Mouse (Mus musculus) lung, embryonic 14.5 days (tissue): ENCODE measurements around the gene Mapk8ip3. TPM values are rescaled to one million over a fixed set of nuclear protein-coding genes. Genes with fewer than 3 reads are reported as not detected.

Experiments
- ATAC-seq: fragments of 200-750 bp; cut with Nextera tagmentation; 2 replicates; pipeline ENCODE4 v1.8.0; 2017; ENCODE audit warnings: mild to moderate bottlenecking, moderate TSS enrichment, moderate library complexity; ENCODE audit not compliant: insufficient read depth
- DNase-seq: peaks from one replicate; pipeline ENCODE4 v3.0.0-alpha.2; 2015
- H3K27ac ChIP-seq: fragments of 300-500 bp; sonication (generic); 2 replicates; pipeline ENCODE4 v1.5.1; 2014; ENCODE audit warnings: low read depth, mild to moderate bottlenecking, moderate library complexity
- H3K27me3 ChIP-seq: fragments of 300-500 bp; sonication (generic); 2 replicates; pipeline ENCODE4 v1.6.1; 2014; ENCODE audit warnings: low read length, control low read depth; ENCODE audit not compliant: insufficient read depth
- H3K36me3 ChIP-seq: fragments of 300-500 bp; sonication (generic); 2 replicates; pipeline ENCODE4 v1.6.1; 2014; ENCODE audit warnings: control low read depth; ENCODE audit not compliant: insufficient read depth
- H3K4me1 ChIP-seq: fragments of 300-500 bp; sonication (generic); 2 replicates; pipeline ENCODE4 v1.6.1; 2014; ENCODE audit warnings: antibody characterized with exemption, control low read depth; ENCODE audit not compliant: insufficient read depth
- H3K4me2 ChIP-seq: fragments of 300-500 bp; sonication (generic); 2 replicates; pipeline ENCODE4 v1.6.1; 2014; ENCODE audit warnings: mild to moderate bottlenecking
- H3K4me3 ChIP-seq: fragments of 300-500 bp; sonication (generic); 2 replicates; pipeline ENCODE4 v1.5.1; 2014; ENCODE audit warnings: low read depth, low read length
- H3K9ac ChIP-seq: fragments of 300-500 bp; sonication (generic); 2 replicates; pipeline ENCODE4 v1.6.1; 2014
- H3K9me3 ChIP-seq: fragments of 300-500 bp; sonication (generic); 2 replicates; pipeline ENCODE4 v1.6.1; 2016; ENCODE audit warnings: low read depth, low read length, control low read depth
- CTCF ChIP-seq: IDR thresholded peaks from 2 replicates; pipeline ENCODE4 v1.5.1; 2016; ENCODE audit warnings: antibody characterized with exemption, low read depth
- WGBS: fragments of 180-500 bp; shearing (Covaris S2); extraction: QIAGEN DNeasy Blood & Tissue Kit; methylation state at CpG from one replicate; pipeline ENCODE4 v1.1.7; 2014; 5-methylcytosine and 5-hydroxymethylcytosine counted together
- polyA plus RNA-seq: library from polyadenylated mRNA; unstranded; fragments of >200 nt; fragmentation: Nextera tagmentation; extraction: Ambion mirVana; gene quantifications from 2 replicates; pipeline ENCODE4 v1.2.1, GENCODE M21; 2014

Mapk8ip3 gene
- polyA plus RNA-seq, 1 experiment from 2014 or later: 34.2 TPM

GRCm38 (mm10) chr17:24933163-24933562 lies 3.6 kb downstream of the Mapk8ip3 start:
- H3K4me3 ChIP-seq: no peak overlapping the region
- no peak for DNase-seq
- peaks cover 5% of the 10 kb centered on the region; the same call in 1 of the 2 replicates for H3K4me1 ChIP-seq
- H3K9me3 ChIP-seq: no peaks in the 10 kb centered on the region
- H3K36me3 ChIP-seq: peaks cover 4% of the 10 kb centered on the region; the same call in 1 of the 2 replicates
- 72% methylated on average over 4 of the region's 4 CpGs for WGBS
- H3K27me3 ChIP-seq: no peaks in the 10 kb centered on the region
- no peak overlapping the region for H3K9ac ChIP-seq
- ATAC-seq: no peak
- H3K4me2 ChIP-seq: no peak overlapping the region
- H3K27ac ChIP-seq: no peak overlapping the region
- no peak for TF ChIP-seq CTCF

- Histone ChIP-seq H3K4me1 (peaks cover 5% of the 10 kb centered on the region; the same call in 1 of the 2 replicates), H3K4me3 (no peak overlapping the region), H3K9ac (no peak overlapping the region), H3K36me3 (peaks cover 11% of the 10 kb centered on the region), H3K27me3 (no peaks in the 10 kb centered on the region), H3K27ac (no peak overlapping the region), H3K4me2 (no peak overlapping the region), H3K9me3 (no peaks in the 10 kb centered on the region)
- DNase-seq: no peak
- no peak for TF ChIP-seq CTCF
- no peak for ATAC-seq
- WGBS: 85% methylated on average over 4 of the region's 4 CpGs
Observed at GRCm38 (mm10) chr17:24932431-24932830, 4.3 kb downstream of the Mapk8ip3 start.

- no peak overlapping the region for H3K4me3 ChIP-seq
- H3K36me3 ChIP-seq: peaks cover 39% of the 10 kb centered on the region
- no peak overlapping the region for H3K4me2 ChIP-seq
- no peak for ATAC-seq
- no peaks in the 10 kb centered on the region for H3K9me3 ChIP-seq
- H3K9ac ChIP-seq: no peak overlapping the region
- H3K4me1 ChIP-seq: no peaks in the 10 kb centered on the region
- H3K27ac ChIP-seq: no peak overlapping the region
- no peak for DNase-seq
- no peak for TF ChIP-seq CTCF
- WGBS: 91% methylated on average over 1 of the region's 1 CpGs
- no peaks in the 10 kb centered on the region for H3K27me3 ChIP-seq
Observed at GRCm38 (mm10) chr17:24929506-24929905, 7.3 kb downstream of the Mapk8ip3 start.

- ATAC-seq: no peak
- no peaks in the 10 kb centered on the region for H3K27me3 ChIP-seq
- H3K9ac ChIP-seq: no peak overlapping the region
- no peak for TF ChIP-seq CTCF
- H3K36me3 ChIP-seq: peaks cover 94% of the 10 kb centered on the region
- H3K4me1 ChIP-seq: no peaks in the 10 kb centered on the region
- WGBS: 87% methylated on average over 1 of the region's 1 CpGs
- no peak overlapping the region for H3K27ac ChIP-seq
- no peak for DNase-seq
- no peak overlapping the region for H3K4me3 ChIP-seq
- H3K9me3 ChIP-seq: no peaks in the 10 kb centered on the region
- H3K4me2 ChIP-seq: no peak overlapping the region
Observed at GRCm38 (mm10) chr17:24923246-24923645, 13.5 kb downstream of the Mapk8ip3 start.

- Histone ChIP-seq H3K9me3 (no peaks in the 10 kb centered on the region), H3K4me2 (no peak overlapping the region), H3K27ac (no peak overlapping the region), H3K4me3 (no peak overlapping the region), H3K27me3 (no peaks in the 10 kb centered on the region), H3K9ac (no peak overlapping the region), H3K36me3 (peaks cover 98% of the 10 kb centered on the region), H3K4me1 (no peaks in the 10 kb centered on the region)
- TF ChIP-seq CTCF: no peak
- no peak for DNase-seq
- no peak for ATAC-seq
Observed at GRCm38 (mm10) chr17:24913984-24914383, 22.8 kb downstream of the Mapk8ip3 start.

- WGBS: 92% methylated on average over 2 of the region's 2 CpGs
- Histone ChIP-seq H3K4me2 (no peak overlapping the region), H3K9ac (no peak overlapping the region), H3K36me3 (peaks cover 99% of the 10 kb centered on the region), H3K27ac (no peak overlapping the region), H3K4me1 (no peaks in the 10 kb centered on the region), H3K27me3 (no peaks in the 10 kb centered on the region), H3K9me3 (no peaks in the 10 kb centered on the region), H3K4me3 (no peak overlapping the region)
- DNase-seq (no peak), ATAC-seq (no peak)
- TF ChIP-seq CTCF: no peak
Observed at GRCm38 (mm10) chr17:24907591-24907990, 29.2 kb downstream of the Mapk8ip3 start.

- Histone ChIP-seq H3K27ac (no peak overlapping the region; the same call in 1 of the 2 replicates), H3K4me2 (no peak overlapping the region), H3K4me1 (no peaks in the 10 kb centered on the region), H3K9ac (no peak overlapping the region), H3K27me3 (no peaks in the 10 kb centered on the region), H3K4me3 (no peak overlapping the region), H3K9me3 (no peaks in the 10 kb centered on the region), H3K36me3 (peaks cover 100% of the 10 kb centered on the region)
- ATAC-seq (no peak), DNase-seq (no peak)
- 82% methylated on average over 9 of the region's 9 CpGs for WGBS
- no peak for TF ChIP-seq CTCF
Observed at GRCm38 (mm10) chr17:24903767-24904166, 33.0 kb downstream of the Mapk8ip3 start.
